Mouse (Mus musculus) small intestine, adult 2 months (tissue): ENCODE results near the gene Bnc1.

Source experiments
- CTCF ChIP-seq: fragments of 200-500 bp; IDR thresholded peaks from 2 replicates; pipeline ENCODE4 v1.5.1; 2012; ENCODE audit warnings: low read depth, mild to moderate bottlenecking, control low read depth, inconsistent platforms, low read length, moderate library complexity, mixed read lengths; ENCODE audit not compliant: insufficient replicate concordance, insufficient read length; ENCODE audit errors: extremely low read depth
- POLR2A ChIP-seq: fragments of 200-500 bp; IDR thresholded peaks from 2 replicates; pipeline ENCODE4 v1.6.1; 2012; ENCODE audit warnings: low read depth, mild to moderate bottlenecking, control low read depth, inconsistent platforms, low read length, moderate library complexity

DNA sequence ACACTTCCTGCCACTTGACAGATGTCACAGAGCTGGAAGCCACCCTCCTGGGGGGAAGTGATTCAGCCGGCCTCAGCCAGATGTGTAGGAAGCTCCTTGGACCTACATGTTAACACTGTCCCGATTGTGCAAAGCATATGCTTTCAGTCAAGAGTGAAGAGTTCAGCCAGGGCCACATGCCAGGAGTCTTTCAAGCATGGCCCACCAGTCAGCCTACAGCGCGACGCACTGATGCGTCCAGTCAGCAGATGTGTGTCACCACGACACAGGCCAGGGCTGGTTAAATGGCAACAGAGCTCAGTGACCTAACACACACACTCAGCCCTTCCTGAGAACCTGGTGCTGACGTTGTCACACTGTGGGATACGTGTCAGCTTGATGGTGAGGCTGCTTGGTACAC is 37.6 kb upstream of the Bnc1 start:
- TF ChIP-seq CTCF, result no peak
- TF ChIP-seq POLR2A, result no peak
